Mouse (Mus musculus): Measurements from ENCODE around the gene Ifi35. TPM values are rescaled to one million over a fixed set of nuclear protein-coding genes. Genes with fewer than 3 reads are reported as not detected.
"Not testable (repeated sequence)": the region's sequence is repeated elsewhere in the genome, so short reads cannot be mapped to it uniquely, and the experiment has no call there.

The Ifi35 gene
- 10 to 100 TPM; 12.0 to 13.1 TPM for total RNA-seq (2021)

DNA sequence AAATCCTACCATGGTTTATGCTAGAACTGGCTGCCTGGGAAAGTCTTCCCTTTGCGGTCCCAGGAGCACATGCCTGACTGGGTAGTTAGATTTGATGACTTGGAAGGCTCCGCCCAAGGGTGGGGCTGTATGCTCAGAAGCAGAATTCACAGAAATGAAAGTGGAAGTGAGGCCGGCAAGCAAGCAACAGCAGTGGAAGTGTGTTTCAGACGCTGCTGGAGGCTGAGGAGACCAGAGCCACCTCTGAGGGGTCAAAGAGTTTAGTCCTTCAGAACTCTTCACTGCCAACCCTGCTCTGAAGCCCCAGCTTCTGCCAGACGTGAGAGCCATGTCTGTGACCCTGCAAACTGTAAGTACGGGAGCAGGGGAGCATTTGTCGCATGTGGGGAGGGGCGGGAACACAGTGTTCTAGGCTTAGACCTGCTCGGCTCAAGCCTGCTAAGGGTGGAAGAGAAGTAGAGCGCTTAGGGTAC, at the start of gene Ifi35:
Ifi35 (plus strand) TSS at position 134 of the 473 bp plus-strand sequence.
- peak; percentile 73 for DNase-seq

DNA sequence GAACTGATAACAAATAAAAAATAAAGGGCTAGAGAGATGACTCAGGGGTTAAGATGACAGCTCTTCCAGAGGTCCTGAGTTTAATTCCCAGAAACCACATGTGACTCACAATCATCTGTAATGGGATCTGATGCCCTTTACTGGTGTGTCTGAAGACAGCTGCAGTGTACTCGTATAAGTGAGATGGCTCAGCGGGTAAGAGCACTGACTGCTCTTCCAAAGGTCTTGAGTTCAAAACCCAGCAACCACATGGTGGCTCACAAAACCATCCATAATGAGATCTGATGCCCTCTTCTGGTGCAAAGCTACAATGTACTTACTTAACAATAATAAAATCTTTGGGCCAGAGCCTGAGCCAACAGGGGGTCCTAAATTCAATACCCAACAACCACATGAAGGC, 32.9 kb upstream of the Ifi35 start:
- DNase-seq: no peak

DNA sequence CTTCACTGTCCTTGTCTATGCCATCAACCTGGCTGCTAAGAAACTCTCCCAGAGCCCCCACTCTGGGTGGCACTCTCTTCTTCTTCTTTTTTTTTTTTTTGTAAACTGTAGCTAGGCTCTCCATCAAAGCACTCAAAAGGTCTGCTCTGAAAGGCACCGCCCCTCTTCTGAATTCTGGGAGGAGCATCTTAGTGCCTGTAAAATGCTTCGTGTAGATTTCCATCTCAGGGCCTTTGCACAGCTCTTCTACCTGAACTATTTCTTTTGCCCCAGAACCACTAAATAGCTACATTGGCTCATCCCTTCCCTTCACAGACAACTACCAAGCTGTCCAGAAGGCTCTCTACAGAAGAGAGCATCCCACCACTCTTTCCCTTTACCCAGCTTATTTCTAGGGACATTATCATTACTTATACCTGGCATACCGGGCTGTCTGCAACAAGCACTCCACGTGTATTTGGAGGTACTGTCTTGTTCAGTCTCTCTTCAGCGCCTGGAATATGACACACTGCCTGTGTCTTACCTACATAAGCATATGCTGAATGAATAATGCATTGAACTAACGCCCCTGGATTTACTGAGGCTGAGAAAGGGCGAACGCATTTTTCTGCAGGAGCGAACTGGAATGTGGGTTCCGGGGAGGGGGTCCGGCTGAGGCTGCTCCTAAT, 31.6 kb upstream of the Ifi35 start:
- no peak for DNase-seq

DNA sequence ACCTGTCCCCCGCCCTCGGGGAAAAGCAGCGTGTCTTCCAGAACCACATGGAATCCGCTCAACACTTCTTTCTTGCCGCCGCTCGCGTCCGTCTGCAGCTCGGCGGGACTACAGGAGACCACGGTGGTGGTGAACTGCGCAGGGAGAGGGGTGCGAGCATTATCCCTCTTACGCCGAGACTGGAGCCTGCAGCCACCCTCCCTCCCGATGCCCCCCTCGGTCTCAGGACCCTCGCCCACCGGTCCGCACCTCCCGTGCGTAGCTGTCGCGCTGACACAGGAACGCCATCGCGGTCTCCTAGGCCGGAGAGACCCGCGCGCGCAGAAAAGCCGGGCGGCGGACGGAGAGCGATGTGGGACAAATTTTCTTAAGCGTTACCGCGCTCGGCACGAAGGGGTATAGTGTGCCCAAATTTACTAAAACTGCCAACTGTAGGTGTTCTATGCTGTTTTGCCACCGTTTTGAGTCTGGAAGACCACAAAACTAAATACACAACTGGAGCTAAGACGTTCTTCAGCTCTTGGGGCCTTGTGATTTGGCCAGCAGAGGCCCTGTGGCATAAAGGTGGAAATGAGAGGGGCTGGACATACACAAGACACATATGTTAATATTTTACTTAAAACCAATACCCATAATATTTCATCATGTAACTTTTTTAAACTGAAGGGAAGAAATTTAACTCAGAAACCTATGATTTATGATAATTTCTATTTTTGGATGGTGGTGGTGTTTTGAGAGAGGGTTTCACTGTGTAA, 30.9 kb upstream of the Ifi35 start, which contains the start of gene Aarsd1:
Aarsd1 (minus strand) TSS at position 515 of the 755 bp plus-strand sequence.
- peak; percentile 94 for DNase-seq

DNA sequence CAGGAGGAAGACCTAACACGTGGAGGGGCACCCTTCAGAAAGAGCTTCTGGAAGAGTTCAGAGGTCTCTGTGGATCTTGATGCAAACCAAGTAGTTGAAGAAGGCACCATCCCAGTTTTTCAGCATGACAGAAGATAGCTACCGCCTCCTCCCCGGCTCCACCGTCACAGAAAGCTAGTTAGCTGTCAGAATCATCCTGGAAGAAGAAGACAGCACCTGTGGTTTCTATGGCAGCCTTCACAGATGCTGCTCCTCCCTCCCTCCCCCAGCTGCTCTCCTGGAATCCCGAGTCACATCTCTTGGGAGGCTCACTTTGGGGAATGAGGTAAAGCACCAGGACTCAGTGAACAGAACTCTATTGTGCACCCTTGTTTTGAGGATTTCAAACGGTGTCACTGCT, 29.2 kb upstream of the Ifi35 start:
- no peak for DNase-seq

DNA sequence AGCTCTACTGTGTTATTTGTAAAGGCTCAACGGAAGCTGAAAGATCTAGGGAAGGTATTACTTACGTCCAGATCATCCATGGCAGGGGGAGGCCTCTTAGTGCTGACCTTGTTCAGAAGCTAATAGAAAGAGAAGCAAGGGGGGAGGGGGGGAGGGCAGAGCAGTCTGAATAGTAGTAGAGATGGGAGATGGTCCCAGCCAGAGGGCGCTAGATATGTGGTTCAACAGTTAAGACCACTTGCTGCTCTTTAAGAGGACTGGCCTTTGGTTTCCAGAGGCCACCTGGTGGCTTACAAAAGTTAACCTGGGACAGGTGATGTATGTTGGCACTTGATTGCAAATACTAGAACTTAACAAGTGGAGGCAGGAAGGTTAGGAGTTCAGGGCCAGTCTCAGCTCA, 28.6 kb upstream of the Ifi35 start:
- no peak for DNase-seq

DNA sequence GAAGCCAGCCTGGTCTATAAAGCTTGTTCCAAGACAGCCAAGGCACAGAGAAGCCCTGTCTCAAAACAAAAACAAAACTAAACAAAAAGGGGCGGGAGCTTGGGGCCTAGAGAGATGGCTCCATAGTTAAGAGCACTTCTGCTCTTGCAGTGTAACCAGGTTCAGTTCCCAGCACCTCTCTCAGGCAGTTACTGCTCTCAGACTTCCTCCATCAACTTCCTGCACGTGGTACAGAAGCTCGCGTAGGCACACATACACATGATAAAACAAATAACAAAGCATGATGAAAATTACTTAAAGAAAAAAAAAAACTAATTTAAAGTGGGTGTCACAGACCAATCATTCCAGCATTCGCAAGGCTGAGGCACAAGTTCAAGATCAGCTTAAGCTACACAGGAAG, 28.1 kb upstream of the Ifi35 start:
- no peak for DNase-seq

DNA sequence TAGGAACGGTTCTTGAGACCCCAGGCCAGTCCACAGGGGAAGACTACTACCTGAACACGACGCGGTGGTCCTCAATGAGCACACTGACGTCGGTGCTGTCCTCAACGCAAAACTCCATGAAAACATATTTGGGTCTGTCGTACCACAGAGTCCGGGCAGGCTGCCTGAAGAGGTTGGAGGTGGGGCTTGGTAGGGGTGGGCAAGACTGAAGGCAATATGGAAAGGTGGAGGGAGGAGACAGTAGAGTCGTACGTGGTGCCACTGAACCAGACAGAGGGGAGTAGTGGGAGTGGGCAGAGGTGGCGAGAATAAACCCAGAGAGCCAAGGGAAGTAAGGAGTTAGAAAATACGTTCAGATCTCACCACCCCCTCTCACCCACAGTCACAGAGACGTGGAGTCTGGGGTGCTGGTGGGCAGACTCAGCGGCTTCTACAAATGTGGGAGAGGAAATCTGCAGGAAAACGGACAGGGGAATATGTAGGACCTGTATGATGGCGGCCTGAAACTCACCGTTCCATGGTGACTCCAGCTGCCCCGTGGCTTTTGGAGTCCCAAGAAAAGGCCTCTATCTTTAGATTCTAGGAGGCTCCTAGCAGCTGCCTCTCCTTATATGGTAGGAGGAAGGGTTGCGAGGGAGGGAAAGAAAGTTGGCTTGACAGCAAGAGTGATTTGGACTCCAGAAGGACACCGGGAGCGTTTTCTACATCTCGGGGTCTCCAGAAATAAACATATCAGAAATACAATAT, 23.9 kb upstream of the Ifi35 start, which contains the start of gene Gm27029:
Gm27029 (minus strand) TSS at position 692 of the 747 bp plus-strand sequence.
- DNase-seq: peak; percentile 65

DNA sequence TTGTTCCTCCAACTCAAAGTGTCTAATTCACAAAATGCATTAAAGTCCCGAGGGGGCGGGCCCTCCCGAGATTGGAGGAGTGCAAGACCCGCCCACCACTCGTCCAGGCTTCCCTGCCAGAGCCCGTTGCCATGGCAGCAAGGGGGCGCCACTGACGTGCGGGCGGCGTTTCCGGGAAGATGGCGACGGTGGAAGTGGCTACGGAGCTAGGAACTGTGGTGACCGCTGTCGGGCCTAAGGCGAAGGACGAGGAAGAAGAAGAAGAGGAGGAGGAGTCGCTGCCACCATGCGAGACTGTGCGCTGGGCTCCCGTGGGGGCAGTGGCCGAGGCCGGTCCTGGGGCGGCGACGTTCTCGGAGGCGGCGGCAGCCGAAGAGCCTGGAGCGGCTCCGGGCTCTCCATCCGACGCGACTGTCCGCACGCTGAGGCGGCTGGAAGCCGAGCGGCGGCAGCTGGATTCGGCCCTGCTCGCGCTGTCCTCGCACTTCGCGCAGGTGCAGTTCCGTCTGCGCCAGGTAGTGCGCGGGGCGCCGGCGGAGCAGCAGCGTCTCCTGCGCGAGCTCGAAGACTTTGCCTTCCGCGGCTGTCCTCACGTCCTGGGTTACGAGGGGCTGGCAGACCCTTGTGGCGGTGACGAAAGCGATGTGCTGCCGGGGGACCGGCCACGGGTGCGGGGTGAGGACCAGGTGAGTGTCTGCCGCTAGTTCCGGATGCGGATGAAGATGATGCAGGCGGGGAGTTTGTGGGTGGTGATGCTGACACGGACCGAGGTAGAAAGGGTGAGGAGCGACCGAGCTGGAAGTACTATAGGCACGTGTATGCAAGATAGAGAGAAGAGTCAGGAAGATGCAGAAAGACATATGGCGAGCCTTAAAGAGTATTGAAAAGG, 23.0 kb upstream of the Ifi35 start, which contains the start of the genes Rundc1 and Ptges3l:
Rundc1 (plus strand) TSS at position 161 of the 889 bp plus-strand sequence.
Ptges3l (minus strand) TSS at position 409 of the 889 bp plus-strand sequence.
- peak; percentile 99 for DNase-seq

DNA sequence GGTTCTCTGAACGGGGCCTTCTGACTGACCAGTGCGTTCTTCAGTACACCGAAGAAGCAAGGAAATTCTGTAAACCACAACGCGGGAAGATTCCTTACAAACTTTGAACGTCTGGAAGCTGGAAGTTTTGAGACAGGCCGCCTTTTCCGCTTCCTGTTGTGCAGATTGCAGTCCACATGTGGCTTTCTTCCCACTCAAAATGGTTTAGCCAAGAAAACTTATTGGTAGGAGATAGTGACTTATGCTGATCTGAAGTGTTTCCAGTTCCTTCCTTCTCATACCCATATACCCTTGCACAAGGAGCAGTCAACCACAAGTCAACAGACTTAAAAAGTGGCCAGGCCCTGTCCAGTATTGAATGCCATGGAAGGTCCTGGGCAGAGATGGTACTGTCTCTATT, 22.0 kb upstream of the Ifi35 start:
- no peak for DNase-seq

DNA sequence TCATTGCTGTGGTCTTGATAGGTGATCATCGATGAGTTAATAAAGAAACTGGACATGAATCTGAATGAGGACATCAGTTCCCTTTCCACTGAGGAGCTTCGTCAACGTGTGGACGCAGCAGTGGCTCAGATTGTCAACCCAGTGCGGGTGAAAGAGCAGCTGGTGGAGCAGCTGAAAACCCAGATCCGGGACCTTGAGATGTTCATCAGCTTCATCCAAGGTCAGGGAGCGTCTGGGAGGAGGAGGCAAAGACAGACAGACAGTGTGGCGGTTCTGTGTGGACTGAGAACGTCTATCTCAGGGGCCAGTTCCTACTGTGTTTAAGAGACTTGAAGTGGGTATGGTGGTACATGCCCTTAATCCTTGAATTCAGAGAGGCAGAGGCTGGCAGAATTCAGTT, 16.9 kb upstream of the Ifi35 start:
- no peak for DNase-seq

DNA sequence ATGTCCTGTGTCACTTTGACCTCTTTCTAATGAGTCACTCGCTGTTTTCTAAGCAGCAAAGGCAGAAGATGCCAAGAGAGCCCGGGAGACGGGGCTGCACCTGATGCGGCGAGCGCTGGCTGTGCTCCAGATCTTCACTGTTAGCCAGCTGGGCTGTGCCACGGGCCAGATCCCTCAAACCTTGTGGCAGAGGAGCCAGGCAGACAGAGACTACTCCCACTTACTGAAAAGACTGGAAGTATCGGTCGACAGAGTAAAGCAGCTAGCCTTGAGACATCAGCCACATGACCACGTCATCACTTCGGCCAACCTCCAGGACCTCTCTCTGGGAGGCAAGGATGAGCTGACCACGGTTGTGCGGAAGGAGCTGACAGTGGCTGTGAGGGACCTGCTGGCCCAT, 14.8 kb upstream of the Ifi35 start:
- DNase-seq: no peak

DNA sequence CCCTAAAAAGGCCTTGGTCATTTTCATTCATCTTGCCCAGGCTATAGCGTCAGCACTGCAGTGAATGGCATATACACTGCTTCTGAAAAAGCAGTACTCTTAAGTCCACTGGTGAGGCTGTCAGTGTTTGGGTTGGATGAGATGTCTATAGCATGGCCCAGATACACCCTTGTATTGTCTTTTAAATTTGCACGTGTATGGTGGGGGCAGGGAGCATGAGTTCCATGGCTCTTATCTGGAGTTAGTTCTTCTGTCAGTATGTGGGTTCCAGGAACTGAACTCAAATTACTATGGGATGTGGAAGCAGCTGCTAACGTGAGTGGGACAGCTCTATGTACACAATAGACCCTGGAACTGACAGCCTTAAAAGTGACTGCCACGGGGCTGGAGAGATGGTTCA, 12.4 kb upstream of the Ifi35 start:
- no peak for DNase-seq

DNA sequence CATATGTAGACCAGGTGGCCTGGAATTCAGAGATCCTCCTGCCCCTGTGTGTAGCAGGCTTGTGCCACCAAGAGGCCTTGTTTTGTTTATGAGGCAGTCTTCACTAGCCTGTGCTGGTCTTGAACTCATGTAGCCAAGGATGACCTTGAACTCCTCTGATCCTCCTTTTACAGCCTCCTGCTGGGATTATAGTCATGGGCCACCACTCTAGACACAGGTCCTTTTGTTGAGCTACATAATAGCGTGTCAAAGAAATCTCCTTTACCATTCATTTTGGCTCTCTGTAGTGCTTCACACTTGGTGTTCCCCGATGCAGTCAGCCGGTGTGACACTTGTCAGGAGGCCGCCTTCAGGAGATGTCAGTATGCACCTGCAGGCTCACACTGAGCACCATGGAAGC, 11.3 kb upstream of the Ifi35 start:
- DNase-seq: no peak

DNA sequence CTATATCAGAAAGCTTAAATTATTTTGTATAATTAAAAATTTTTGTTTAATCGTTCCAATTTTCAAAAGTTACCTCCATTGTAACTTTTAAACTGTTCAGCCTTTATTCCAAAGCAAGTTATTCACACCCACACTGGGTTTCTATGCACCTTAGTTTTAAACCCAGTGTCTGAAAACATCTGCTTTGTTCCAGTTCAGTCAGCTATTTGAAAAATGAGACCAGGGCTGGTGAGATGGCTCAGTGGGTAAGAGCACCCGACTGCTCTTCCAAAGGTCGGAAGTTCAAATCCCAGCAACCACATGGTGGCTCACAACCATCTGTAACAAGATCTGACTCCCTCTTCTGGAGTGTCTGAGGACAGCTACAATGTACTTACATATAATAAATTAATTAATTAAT, 10.2 kb upstream of the Ifi35 start:
- not testable (repeated sequence) for DNase-seq

DNA sequence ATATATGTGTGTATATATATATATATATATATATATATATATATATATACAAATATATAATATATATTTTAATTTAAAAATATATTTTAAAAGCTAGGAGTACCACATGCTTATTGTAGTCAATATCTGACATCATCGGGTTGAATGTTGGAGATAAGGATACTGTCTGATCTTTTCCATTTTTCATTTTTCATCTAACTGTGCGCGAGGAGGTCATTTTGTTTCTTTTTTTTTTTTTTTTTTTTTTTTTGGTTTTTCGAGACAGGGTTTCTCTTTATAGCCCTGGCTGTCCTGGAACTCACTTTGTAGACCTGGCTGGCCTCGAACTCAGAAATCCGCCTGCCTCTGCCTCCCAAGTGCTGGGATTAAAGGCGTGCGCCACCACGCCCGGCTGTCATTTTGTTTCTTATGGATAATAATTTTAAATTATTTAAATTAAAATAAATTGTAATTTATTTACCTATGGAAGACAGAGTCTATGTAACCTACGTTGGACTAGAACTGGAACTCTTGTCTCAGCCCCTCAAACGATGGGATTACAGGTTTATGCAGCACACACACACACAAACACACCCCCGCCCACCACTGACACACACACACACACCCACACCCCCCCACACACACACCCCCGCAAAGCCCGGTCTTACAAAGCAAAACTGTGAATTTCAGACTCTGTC, 6.6 kb upstream of the Ifi35 start:
- DNase-seq: not testable (repeated sequence)

DNA sequence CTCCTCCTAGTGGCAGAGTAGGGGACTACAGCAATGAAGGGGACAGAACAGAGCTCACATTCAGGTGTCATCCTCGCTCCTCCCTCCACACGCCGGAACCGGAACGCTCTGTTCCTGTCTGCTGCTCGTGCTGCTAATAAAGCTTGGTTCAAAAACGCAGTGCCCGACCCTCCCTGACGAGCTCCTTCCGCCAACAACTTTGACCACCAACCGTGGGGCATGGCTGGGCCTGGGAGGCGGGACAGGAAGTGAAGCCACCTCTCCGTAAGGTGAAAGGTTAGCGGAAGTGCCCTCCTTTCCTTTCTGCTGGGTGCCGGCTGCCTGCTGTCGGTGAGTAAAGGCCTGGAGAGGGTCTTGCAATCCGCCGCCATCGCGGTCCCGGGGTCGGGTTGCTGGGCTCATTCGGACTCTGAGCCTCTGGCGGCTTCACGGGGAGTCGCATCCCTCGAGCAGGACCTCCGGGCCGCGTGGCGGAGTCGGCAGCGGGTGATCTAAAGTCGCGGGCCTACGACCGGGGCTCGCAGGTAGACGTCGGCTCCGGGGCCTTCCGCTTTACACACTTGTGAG, 6.0 kb upstream of the Ifi35 start, which contains the start of gene Rpl27:
Rpl27 (plus strand) TSS at position 172 of the 567 bp plus-strand sequence.
- peak; percentile 96 for DNase-seq

DNA sequence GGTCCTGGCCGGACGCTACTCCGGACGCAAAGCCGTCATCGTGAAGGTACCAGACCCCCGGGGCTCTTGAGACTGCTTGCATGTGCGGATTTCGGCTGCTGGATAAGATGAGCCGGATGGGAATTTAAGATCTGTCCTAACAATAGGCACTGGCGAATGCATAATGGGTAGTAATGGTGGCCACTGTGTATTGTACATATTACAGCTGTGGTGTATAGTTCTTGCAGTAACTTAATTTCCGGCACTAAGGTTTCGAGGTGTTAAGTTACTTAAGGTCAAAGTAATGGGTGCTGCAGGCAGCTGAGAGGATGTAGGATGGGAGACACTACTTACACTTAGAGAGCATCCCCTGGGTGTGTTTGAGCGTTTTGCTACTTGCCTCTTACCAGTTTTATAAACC, 5.4 kb upstream of the Ifi35 start:
- no peak for DNase-seq

DNA sequence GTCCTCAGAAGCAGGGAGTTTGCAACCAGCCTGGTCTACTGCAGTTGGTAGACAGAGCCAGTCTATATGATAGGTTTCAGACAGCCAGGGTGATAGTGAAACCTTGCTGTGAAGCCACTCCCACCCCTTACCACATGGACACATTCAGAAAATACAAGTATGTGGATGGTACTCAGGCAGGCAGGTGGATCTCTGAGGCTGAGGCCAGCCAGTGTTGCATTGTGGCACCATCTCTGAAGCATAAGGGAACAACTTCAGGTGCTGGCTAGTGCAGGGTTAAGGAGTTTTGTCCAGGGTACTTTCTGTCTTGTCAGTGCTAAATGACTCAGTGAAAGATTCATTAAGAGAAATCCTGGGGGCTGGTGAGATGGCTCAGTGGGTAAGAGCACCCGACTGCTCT, 1.9 kb upstream of the Ifi35 start:
- no peak for DNase-seq

DNA sequence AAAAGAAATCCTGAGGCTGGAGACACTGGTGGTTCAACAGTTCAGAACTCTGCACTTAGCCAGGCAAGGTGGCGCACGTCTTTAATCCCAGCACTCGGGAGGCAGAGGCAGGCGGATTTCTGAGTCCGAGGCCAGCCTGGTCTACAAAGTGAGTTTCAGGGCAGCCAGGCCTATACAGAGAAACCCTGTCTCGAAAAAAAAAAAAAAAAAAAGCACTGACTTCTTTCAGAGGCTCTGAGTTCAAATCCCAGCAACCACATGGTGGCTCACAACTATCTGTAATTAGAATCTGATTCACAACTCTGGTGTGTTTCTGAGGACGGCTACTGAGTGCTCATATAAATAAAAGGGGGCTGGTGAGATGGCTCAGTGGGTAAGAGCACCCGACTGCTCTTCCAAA, 1.3 kb upstream of the Ifi35 start:
- DNase-seq: not testable (repeated sequence)

DNA sequence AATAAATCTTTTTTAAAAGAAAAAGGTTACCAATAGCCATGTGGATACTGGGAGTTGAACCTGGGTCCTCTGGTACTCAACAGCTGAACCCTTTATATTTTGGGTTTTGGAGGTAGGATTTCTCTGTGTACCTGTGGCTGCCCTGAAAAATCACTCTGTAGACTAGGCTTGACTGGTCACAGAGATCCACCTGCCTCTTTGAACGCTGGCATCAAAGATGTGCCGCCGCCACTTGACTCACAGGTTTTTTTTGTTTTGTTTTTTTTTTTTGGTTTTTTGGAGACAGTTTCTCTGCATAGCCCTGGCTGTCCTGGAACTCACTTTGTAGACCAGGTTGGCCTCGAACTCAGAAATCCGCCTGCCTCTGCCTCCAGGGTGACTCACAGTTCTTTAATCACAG, 421 bp upstream of the Ifi35 start:
- DNase-seq: no peak
